Mouse (Mus musculus): Measurements from ENCODE around the gene Ash1l.
"Not testable (repeated sequence)": the region's sequence is repeated elsewhere in the genome, so short reads cannot be mapped to it uniquely, and the experiment has no call there.

- not testable (repeated sequence) for TF ChIP-seq ZC3H11A (IDR thresholded peaks at IDR 0.05; ENCODE audit: low read depth, low read length); POLR2A (IDR thresholded peaks at IDR 0.05; ENCODE audit: control insufficient read depth in 1 of 2, insufficient read depth in 1 of 2, low read depth in 1 of 2, low read length in 2 of 2, poor library complexity in 1 of 2); CTCF (IDR thresholded peaks at IDR 0.05 in 2 of 3, conservative IDR thresholded peaks at IDR 0.05 in 1 of 3; ENCODE audit: control insufficient read depth in 1 of 3, insufficient read depth in 1 of 3, low read depth in 2 of 3, low read length in 3 of 3, poor library complexity in 1 of 3, severe bottlenecking in 1 of 3)
These were observed 12.8 kb downstream of the Ash1l start for GRCm38 (mm10) chr3:88963211-88963610.
